ENCODE assay signal across 8 mouse cellular contexts in genomic region chrX:139480022-139480894, GRCm38 (mm10). TPM values are rescaled to one million over a fixed set of nuclear protein-coding genes. Genes with fewer than 3 reads are reported as not detected.
DNase-seq lines count a peak whose midpoint lies in the region; ATAC-seq and TF ChIP-seq lines count a peak whose summit lies in the region.

Gene D330045A20Rik, plus strand, starts transcription at chrX:139480367.

- DNase-seq in gastrocnemius, postnatal 14 days: peak; percentile 6
- DNase-seq in gastrocnemius, postnatal 25 days: no peak
- peak; percentile 22 for DNase-seq in ZHBTc4 (ENCODE audit: low read depth, low spot score)
- peak; percentile 22 for DNase-seq in ovary, postnatal 36 days (ENCODE audit: low spot score)
- no peak for DNase-seq in natural killer cell, adult 2 months (ENCODE audit: low spot score in 2 of 2)

- peak within 1 kb of the TSS; percentile 60 for H3K4me2 ChIP-seq in forebrain, embryonic 16.5 days (ENCODE audit: low read length)
- H3K4me2 ChIP-seq in intestine, postnatal 0 days (replicated peaks; ENCODE audit: low read depth): peak within 1 kb of the TSS; percentile 66
- peak within 1 kb of the TSS; percentile 71 for H3K4me2 ChIP-seq in lung, embryonic 16.5 days (ENCODE audit: low read depth, low read length)

- H3K9me3 ChIP-seq in forebrain, embryonic 16.5 days (ENCODE audit: control insufficient read depth, low read length): no peaks in the 10 kb centered on the region
- H3K9me3 ChIP-seq in intestine, postnatal 0 days (ENCODE audit: control insufficient read depth): no peaks in the 10 kb centered on the region
- no peaks in the 10 kb centered on the region for H3K9me3 ChIP-seq in lung, embryonic 16.5 days (ENCODE audit: control insufficient read depth, low read length)

- WGBS in forebrain, embryonic 16.5 days: 21% methylated on average over 26 of the region's 28 CpGs
- 23% methylated on average over 28 of the region's 28 CpGs for WGBS in intestine, postnatal 0 days
- WGBS in lung, embryonic 16.5 days: 19% methylated on average over 25 of the region's 28 CpGs

- H3K4me3 ChIP-seq in forebrain, embryonic 16.5 days (replicated peaks; ENCODE audit: low read length): peak within 1 kb of the TSS; percentile 40
- H3K4me3 ChIP-seq in intestine, postnatal 0 days (ENCODE audit: low read depth, low read length): peak within 1 kb of the TSS; percentile 32
- H3K4me3 ChIP-seq in lung, embryonic 16.5 days (ENCODE audit: low read length): peak within 1 kb of the TSS; percentile 38

- peak; percentile 93 for ATAC-seq in forebrain, embryonic 16.5 days
- no peak for ATAC-seq in intestine, postnatal 0 days
- peak; percentile 66 for ATAC-seq in lung, embryonic 16.5 days (ENCODE audit: low read depth)

- no peaks in the 10 kb centered on the region for H3K36me3 ChIP-seq in forebrain, embryonic 16.5 days (ENCODE audit: control insufficient read depth, insufficient read depth)
- H3K36me3 ChIP-seq in intestine, postnatal 0 days (ENCODE audit: control insufficient read depth, insufficient read depth): no peaks in the 10 kb centered on the region
- no peaks in the 10 kb centered on the region for H3K36me3 ChIP-seq in lung, embryonic 16.5 days (ENCODE audit: control insufficient read depth, insufficient read depth, low read length)

- no peak within 1 kb of the TSS; the same call in 1 of the 2 replicates for H3K9ac ChIP-seq in forebrain, embryonic 16.5 days (replicated peaks; ENCODE audit: low read depth, low read length)
- no peak within 1 kb of the TSS for H3K9ac ChIP-seq in intestine, postnatal 0 days (ENCODE audit: low read depth, low read length)
- 0 out of 2 replicates have a peak within 1 kb of the TSS, but pooled peaks have one; percentile 28 for H3K9ac ChIP-seq in lung, embryonic 16.5 days (ENCODE audit: low read length)

- H3K27me3 ChIP-seq in forebrain, embryonic 16.5 days (replicated peaks; ENCODE audit: control insufficient read depth, insufficient read depth, low read length): no peaks in the 10 kb centered on the region
- no peaks in the 10 kb centered on the region for H3K27me3 ChIP-seq in intestine, postnatal 0 days (replicated peaks; ENCODE audit: control insufficient read depth, insufficient read depth, low read length)
- no peaks in the 10 kb centered on the region for H3K27me3 ChIP-seq in lung, embryonic 16.5 days (ENCODE audit: control insufficient read depth, insufficient read depth, low read depth, low read length)

- TF ChIP-seq CTCF in intestine, postnatal 0 days (IDR thresholded peaks at IDR 0.05; ENCODE audit: low read depth): no peak

- no peaks in the 10 kb centered on the region for H3K4me1 ChIP-seq in forebrain, embryonic 16.5 days (replicated peaks; ENCODE audit: control insufficient read depth, insufficient read depth, low read length)
- H3K4me1 ChIP-seq in intestine, postnatal 0 days (replicated peaks; ENCODE audit: control insufficient read depth, insufficient read depth, low read length): no peaks in the 10 kb centered on the region
- no peaks in the 10 kb centered on the region for H3K4me1 ChIP-seq in lung, embryonic 16.5 days (replicated peaks; ENCODE audit: control insufficient read depth, insufficient read depth, low read length)

- H3K27ac ChIP-seq in forebrain, embryonic 16.5 days (ENCODE audit: low read length): no peak within 1 kb of the TSS
- H3K27ac ChIP-seq in intestine, postnatal 0 days (ENCODE audit: low read depth, low read length): no peak within 1 kb of the TSS
- no peak within 1 kb of the TSS for H3K27ac ChIP-seq in lung, embryonic 16.5 days (ENCODE audit: low read length)

- intact Hi-C loops in gastrocnemius, postnatal 14 days (cut with DNase I; ENCODE audit: low total_unique reads): no loop called here

RNA-seq across cellular contexts. Expression of gene D330045A20Rik, which starts in this region (rescaled TPM):
- total RNA-seq in gastrocnemius, postnatal 14 days (2021): under 1 TPM; 0.07 to 0.16 TPM
- total RNA-seq in gastrocnemius, postnatal 25 days (2021): not detected
- 1.5 and 1.6 TPM in 2 replicates for polyA plus RNA-seq in forebrain, embryonic 16.5 days (2015; fragmentation: Nextera tagmentation; extraction: Ambion mirVana)
- polyA plus RNA-seq in intestine, postnatal 0 days (2015; fragmentation: Nextera tagmentation; extraction: Ambion mirVana): 3.9 and 4.2 TPM in 2 replicates
- polyA plus RNA-seq in lung, embryonic 16.5 days (2015; fragmentation: Nextera tagmentation; extraction: Ambion mirVana): 0.94 and 1.6 TPM in 2 replicates

Comparison
In these comparisons a context has a peak if more than half of its experiments do, and no peak if none do; other contexts are left out.
1. Peak in DNase-seq in gastrocnemius, postnatal 14 days; RNA of the gene not detected or under 1 TPM.
2. DNase-seq: peak in ZHBTc4 (single experiment) and ovary, postnatal 36 days (single experiment); none in gastrocnemius, postnatal 25 days (single experiment) and natural killer cell, adult 2 months (0 of 2).
3. Peak in every context shown above with its lines, with median percentiles within 50 percentile points of each other: H3K4me2 ChIP-seq and H3K4me3 ChIP-seq.